Mouse (Mus musculus) bone marrow, adult 2 months (tissue): ENCODE measurements at regions not wholly inside any gene's neighbourhood (a gene's known extent, or its start where the extent isn't known, plus 50 kb on each side); places are given as distances from the start of the nearest gene placed in this dataset.

Experiments used
- CTCF ChIP-seq: fragments of 200-500 bp; IDR thresholded peaks from 2 replicates; pipeline ENCODE4 v1.5.1; 2011; ENCODE audit warnings: low read length, control low read depth; ENCODE audit not compliant: control insufficient read depth, insufficient read depth
- POLR2A ChIP-seq: fragments of 200-500 bp; IDR thresholded peaks from 2 replicates; pipeline ENCODE4 v1.6.1; 2011; ENCODE audit warnings: low read depth, mild to moderate bottlenecking, control low read depth, low read length, borderline replicate concordance; ENCODE audit not compliant: control insufficient read depth

DNA sequence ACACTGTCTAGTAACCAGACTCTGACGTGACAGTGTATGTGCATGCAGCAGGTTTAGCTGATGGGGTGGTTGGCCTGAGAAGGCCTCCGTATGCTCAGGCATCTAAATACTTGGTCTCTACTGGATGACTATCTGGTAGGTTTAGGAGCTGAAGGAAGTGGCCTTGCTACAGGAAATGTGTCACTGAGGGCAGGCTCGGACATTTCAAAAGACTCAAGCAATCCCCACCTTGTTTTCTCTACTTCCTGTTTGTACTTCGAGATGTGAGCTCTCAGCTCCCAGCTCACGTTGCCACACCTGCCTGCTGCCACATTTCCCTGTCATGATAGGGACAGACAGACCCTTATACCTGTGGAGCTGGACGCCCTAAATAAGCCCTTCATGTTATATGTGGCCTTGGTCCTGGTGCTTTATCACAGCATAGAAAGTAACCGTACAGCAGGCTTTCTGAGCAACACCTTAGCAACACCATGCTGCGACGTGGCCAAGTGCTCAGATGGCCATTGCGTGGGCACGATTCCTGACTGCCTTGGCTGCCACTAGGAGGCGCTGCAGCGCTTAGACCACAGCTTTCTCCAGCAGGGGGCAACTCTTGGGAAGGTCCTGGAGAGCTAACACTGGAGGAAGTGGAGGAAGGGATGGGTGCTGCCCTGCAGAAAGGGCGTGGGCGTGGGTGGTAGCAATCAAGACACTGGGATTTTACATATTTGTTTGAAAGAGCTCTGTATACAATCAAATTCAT, 165.8 kb upstream of the Zfp637 start:
- TF ChIP-seq CTCF, result peak; percentile 86
- no peak for TF ChIP-seq POLR2A
